Mouse (Mus musculus) CD4-positive, CD25-positive, alpha-beta regulatory T cell, adult 2 months (primary cell): ENCODE results near the gene Il34.

ENCODE experiments used
- DNase-seq: peaks from one replicate; pipeline ENCODE4 v3.0.0-alpha.2; 2012; ENCODE audit warnings: low read depth, low spot score

Gene Il34

GRCm38 (mm10) chr8:110710593-110710992 is 95.1 kb downstream of the Il34 start:
- DNase-seq: no peak

- no peak for DNase-seq
Observed at GRCm38 (mm10) chr8:110708429-110708828, 97.3 kb downstream of the Il34 start.

GRCm38 (mm10) chr8:110706288-110706870 is 99.3 kb downstream of the Il34 start:
- DNase-seq: no peak

GRCm38 (mm10) chr8:110705391-110706287 is 100.1 kb downstream of the Il34 start:
- no peak for DNase-seq

- no peak for DNase-seq
Observed at GRCm38 (mm10) chr8:110704103-110704502, 101.6 kb downstream of the Il34 start.

- peak; percentile 36 for DNase-seq
Observed at GRCm38 (mm10) chr8:110703460-110704061, 102.2 kb downstream of the Il34 start.

GRCm38 (mm10) chr8:110702636-110703459 is 102.9 kb downstream of the Il34 start:
- DNase-seq: no peak

GRCm38 (mm10) chr8:110700561-110700960 is 105.2 kb downstream of the Il34 start:
- no peak for DNase-seq

- no peak for DNase-seq
Observed at GRCm38 (mm10) chr8:110699501-110699900, 106.2 kb downstream of the Il34 start.

- DNase-seq: no peak
Observed at GRCm38 (mm10) chr8:110698098-110698497, 107.6 kb downstream of the Il34 start.

- no peak for DNase-seq
Observed at GRCm38 (mm10) chr8:110697571-110697970, 108.2 kb downstream of the Il34 start.

- DNase-seq: no peak
Observed at GRCm38 (mm10) chr8:110696051-110696450, 109.7 kb downstream of the Il34 start.

- DNase-seq: no peak
Observed at GRCm38 (mm10) chr8:110695431-110695830, 110.3 kb downstream of the Il34 start.

GRCm38 (mm10) chr8:110694826-110695225 is 110.9 kb downstream of the Il34 start:
- no peak for DNase-seq

- no peak for DNase-seq
Observed at GRCm38 (mm10) chr8:110694226-110694625, 111.5 kb downstream of the Il34 start.
